Mouse (Mus musculus): ENCODE results near the gene Npdc1. TPM values are rescaled to one million over a fixed set of nuclear protein-coding genes. Genes with fewer than 3 reads are reported as not detected.

Gene Npdc1
- total and polyA plus RNA-seq, 3 experiments: not detected

GRCm38 (mm10) chr2:25402377-25402971 is 3.3 kb downstream of the Npdc1 start:
- H3K79me2 ChIP-seq (ENCODE audit: control insufficient read depth, insufficient read depth, low read length, poor library complexity): no peaks in the 10 kb centered on the region
- no peaks in the 10 kb centered on the region for H3K9me3 ChIP-seq (replicated peaks; ENCODE audit: insufficient read depth, low read length)
- H3K27ac ChIP-seq (ENCODE audit: control insufficient read depth, low read depth, low read length): no peak overlapping the region
- H3K9ac ChIP-seq (ENCODE audit: control insufficient read depth, low read depth, low read length, poor library complexity, severe bottlenecking): no peak overlapping the region
- H3K27me3 ChIP-seq (ENCODE audit: control insufficient read depth in 1 of 2, insufficient read depth in 2 of 2, low read length in 2 of 2): peaks cover 0 to 5% of the 10 kb centered on the region in 2 experiments; a peak in 1 of 4 replicates
- no peaks in the 10 kb centered on the region for H3K4me1 ChIP-seq (ENCODE audit: control insufficient read depth in 1 of 2, insufficient read depth in 2 of 2, low read length in 2 of 2)
- no peaks in the 10 kb centered on the region for H3K36me3 ChIP-seq (ENCODE audit: control insufficient read depth in 1 of 2, insufficient read depth in 2 of 2, low read length in 2 of 2)
- DNase-seq (ENCODE audit: low read depth, low spot score): peak; percentile 92
- H3K4me3 ChIP-seq (ENCODE audit: control insufficient read depth in 1 of 2, insufficient read depth in 1 of 2, low read depth in 2 of 2, low read length in 2 of 2): no peak overlapping the region
- TF ChIP-seq MYC (IDR thresholded peaks at IDR 0.05; ENCODE audit: low read depth, low read length) (no peak), NELFE (IDR thresholded peaks at IDR 0.05; ENCODE audit: low read depth, low read length) (no peak), HCFC1 (IDR thresholded peaks at IDR 0.05; ENCODE audit: low read depth, low read length) (peak; percentile 53), POLR2AphosphoS5 (IDR thresholded peaks at IDR 0.05; ENCODE audit: borderline replicate concordance, low read depth, low read length) (no peak), SMC3 (IDR thresholded peaks at IDR 0.05; ENCODE audit: low read depth, low read length) (peak; percentile 93), TCF12 (IDR thresholded peaks at IDR 0.05; ENCODE audit: low read depth, low read length) (no peak), ZNF384 (IDR thresholded peaks at IDR 0.05; ENCODE audit: low read depth, low read length) (no peak), TBP (IDR thresholded peaks at IDR 0.05; ENCODE audit: low read depth, low read length) (peak; percentile 48; the same call in 1 of the 2 replicates), KAT2A (conservative IDR thresholded peaks at IDR 0.05; ENCODE audit: low read depth, low read length) (no peak), POLR2AphosphoS2 (IDR thresholded peaks at IDR 0.05; ENCODE audit: low read length) (no peak), ETS1 (IDR thresholded peaks at IDR 0.05; ENCODE audit: low read depth, low read length) (no peak), CTCF (IDR thresholded peaks at IDR 0.05 in 2 of 3, conservative IDR thresholded peaks at IDR 0.05 in 1 of 3; ENCODE audit: control insufficient read depth in 1 of 3, insufficient read depth in 1 of 3, low read depth in 2 of 3, low read length in 3 of 3, poor library complexity in 1 of 3, severe bottlenecking in 1 of 3) (peak; percentile 83 to 92 (median 88)), EP300 (IDR thresholded peaks at IDR 0.05; ENCODE audit: low read depth in 1 of 2, low read length in 2 of 2) (no peak), JUND (IDR thresholded peaks at IDR 0.05; ENCODE audit: low read depth, low read length) (0 out of 2 replicates have a peak, but pooled peaks have one; percentile 40), UBTF (IDR thresholded peaks at IDR 0.05; ENCODE audit: borderline replicate concordance, insufficient read depth, low read depth, low read length) (no peak), USF2 (IDR thresholded peaks at IDR 0.05; ENCODE audit: borderline replicate concordance in 1 of 2, insufficient read depth in 1 of 2, low read depth in 1 of 2, low read length in 2 of 2) (no peak), MXI1 (IDR thresholded peaks at IDR 0.05; ENCODE audit: low read depth, low read length) (peak; percentile 96), TAL1 (IDR thresholded peaks at IDR 0.05; ENCODE audit: low read length) (no peak), E2F4 (IDR thresholded peaks at IDR 0.05; ENCODE audit: borderline replicate concordance, low read depth, low read length) (no peak), MAFK (IDR thresholded peaks at IDR 0.05; ENCODE audit: borderline replicate concordance, low read depth, low read length) (no peak), MAZ (IDR thresholded peaks at IDR 0.05; ENCODE audit: low read depth, low read length) (0 out of 2 replicates have a peak, but pooled peaks have one; percentile 38), MAX (IDR thresholded peaks at IDR 0.05; ENCODE audit: low read length) (peak; percentile 44), GATA1 (IDR thresholded peaks at IDR 0.05; ENCODE audit: low read depth, low read length) (no peak), ZKSCAN1 (IDR thresholded peaks at IDR 0.05; ENCODE audit: low read depth, low read length) (no peak), MEF2A (IDR thresholded peaks at IDR 0.05; ENCODE audit: extremely low read depth, insufficient replicate concordance, low read depth, low read length, poor library complexity, severe bottlenecking) (no peak), RAD21 (IDR thresholded peaks at IDR 0.05; ENCODE audit: low read depth, low read length) (peak; percentile 70), NRF1 (IDR thresholded peaks at IDR 0.05; ENCODE audit: insufficient read depth, low read depth, low read length, poor library complexity, severe bottlenecking) (no peak), ELF1 (IDR thresholded peaks at IDR 0.05; ENCODE audit: low read depth, low read length) (no peak), RCOR1 (IDR thresholded peaks at IDR 0.05; ENCODE audit: low read depth, low read length) (no peak), CHD1 (IDR thresholded peaks at IDR 0.05; ENCODE audit: low read depth, low read length) (no peak), CHD2 (IDR thresholded peaks at IDR 0.05; ENCODE audit: low read length) (no peak), GABPA (IDR thresholded peaks at IDR 0.05; ENCODE audit: low read depth, low read length) (no peak), MYB (IDR thresholded peaks at IDR 0.05; ENCODE audit: low read depth, low read length) (0 out of 2 replicates have a peak, but pooled peaks have one; percentile 35), POLR2A (IDR thresholded peaks at IDR 0.05; ENCODE audit: control insufficient read depth in 1 of 2, insufficient read depth in 1 of 2, low read depth in 1 of 2, low read length in 2 of 2, poor library complexity in 1 of 2) (no peak), SIN3A (IDR thresholded peaks at IDR 0.05; ENCODE audit: low read length) (peak; percentile 99), BHLHE40 (IDR thresholded peaks at IDR 0.05; ENCODE audit: borderline replicate concordance, low read depth, low read length) (no peak), ZC3H11A (IDR thresholded peaks at IDR 0.05; ENCODE audit: low read depth, low read length) (peak; percentile 74)
